Mouse (Mus musculus) olfactory bulb, adult 2 months (tissue): ENCODE measurements around the gene Dglucy.

ENCODE experiments used
- CTCF ChIP-seq: fragments of 200-500 bp; IDR thresholded peaks from 2 replicates; pipeline ENCODE4 v1.5.1; 2012; ENCODE audit warnings: low read depth, mild to moderate bottlenecking, low read length, moderate library complexity; ENCODE audit not compliant: insufficient read depth
- POLR2A ChIP-seq: fragments of 200-500 bp; IDR thresholded peaks from 2 replicates; pipeline ENCODE4 v1.6.1; 2012; ENCODE audit warnings: mild to moderate bottlenecking, low read depth, low read length, moderate library complexity; ENCODE audit not compliant: insufficient read depth

- no peak for TF ChIP-seq CTCF
- no peak for TF ChIP-seq POLR2A
Observed at GRCm38 (mm10) chr12:100740313-100740712, 38.5 kb upstream of the Dglucy start.
